Mouse (Mus musculus) thymus, adult 2 months (tissue): ENCODE measurements around the gene 1700034I23Rik. TPM values are rescaled to one million over a fixed set of nuclear protein-coding genes. Genes with fewer than 3 reads are reported as not detected.
"Not testable (repeated sequence)": the region's sequence is repeated elsewhere in the genome, so short reads cannot be mapped to it uniquely, and the experiment has no call there.

ENCODE experiments used
- DNase-seq: peaks from one replicate; pipeline ENCODE4 v3.0.0; 2021
- H3K27ac ChIP-seq: fragments of 200-500 bp; 2 replicates; pipeline ENCODE4 v1.5.1; 2012; ENCODE audit warnings: low read length, control low read depth; ENCODE audit not compliant: control insufficient read depth, insufficient read depth
- H3K27me3 ChIP-seq: fragments of 200-500 bp; 2 replicates; pipeline ENCODE4 v1.6.1; 2012; ENCODE audit warnings: mild to moderate bottlenecking, low read length, moderate library complexity, mixed read lengths; ENCODE audit not compliant: control insufficient read depth, insufficient read depth
- H3K36me3 ChIP-seq: fragments of 200-500 bp; 2 replicates; pipeline ENCODE4 v1.6.1; 2012; ENCODE audit warnings: mild to moderate bottlenecking, low read length, moderate library complexity; ENCODE audit not compliant: control insufficient read depth, insufficient read depth
- H3K4me1 ChIP-seq: fragments of 200-500 bp; replicated peaks from 2 replicates; pipeline ENCODE4 v1.6.1; 2012; ENCODE audit warnings: low read length; ENCODE audit not compliant: control insufficient read depth, insufficient read depth
- H3K4me3 ChIP-seq: fragments of 200-500 bp; 2 replicates; pipeline ENCODE4 v1.5.1; 2012; ENCODE audit warnings: mild to moderate bottlenecking, low read length, control low read depth, moderate library complexity; ENCODE audit not compliant: control insufficient read depth, insufficient read depth
- CTCF ChIP-seq: fragments of 200-500 bp; IDR thresholded peaks from 2 replicates; pipeline ENCODE4 v1.5.1; 2012; ENCODE audit warnings: mild to moderate bottlenecking, control low read depth, low read length, moderate library complexity, borderline replicate concordance; ENCODE audit not compliant: control insufficient read depth, poor library complexity, insufficient read depth; ENCODE audit errors: extremely low read depth
- POLR2A ChIP-seq: fragments of 200-500 bp; IDR thresholded peaks from 2 replicates; pipeline ENCODE4 v1.6.1; 2012; ENCODE audit warnings: mild to moderate bottlenecking, low read length, control low read depth, moderate library complexity; ENCODE audit not compliant: control insufficient read depth, poor library complexity, insufficient read depth; ENCODE audit errors: extremely low read depth
- WGBS: fragments of 180-500 bp; shearing (Covaris S2); methylation state at CpG from one replicate; pipeline ENCODE4 v1.1.7; 2018; 5-methylcytosine and 5-hydroxymethylcytosine counted together
- polyA plus RNA-seq: library from polyadenylated mRNA; depleted of rRNA; stranded (reverse); fragments of >200 nt; gene quantifications from 2 replicates; pipeline ENCODE4 v1.2.3, GENCODE M21; 2012; rRNA removed

Gene 1700034I23Rik
- polyA plus RNA-seq, 1 experiment, result 0.04 TPM

DNA sequence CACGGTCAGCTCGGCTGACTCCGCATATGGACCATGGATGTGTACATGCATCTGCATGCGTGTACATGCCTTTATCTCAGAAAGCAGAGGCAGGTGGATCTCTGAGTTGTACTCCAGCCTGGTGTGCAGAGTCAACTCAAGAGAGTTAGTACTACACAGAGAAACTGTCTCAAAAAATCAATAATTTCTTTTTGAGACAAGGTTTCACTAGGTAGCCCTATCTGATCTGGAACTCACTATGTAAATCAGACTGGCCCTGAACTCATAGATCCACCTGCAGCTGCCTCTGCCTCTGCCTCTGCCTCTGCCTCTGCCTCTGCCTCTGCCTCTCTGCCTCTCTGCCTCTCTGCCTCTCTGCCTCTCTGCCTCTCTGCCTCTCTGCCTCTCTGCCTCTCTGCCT, 36.2 kb upstream of the 1700034I23Rik start:
- peaks cover 8% of the 10 kb centered on the region for H3K36me3 ChIP-seq
- no peak overlapping the region for H3K4me3 ChIP-seq
- no peak for TF ChIP-seq POLR2A
- no peak for TF ChIP-seq CTCF
- H3K27me3 ChIP-seq, result no peaks in the 10 kb centered on the region
- 99% methylated on average over 4 of the region's 4 CpGs for WGBS
- no peak overlapping the region for H3K27ac ChIP-seq
- no peaks in the 10 kb centered on the region for H3K4me1 ChIP-seq
- DNase-seq, result no peak

- no peak overlapping the region for H3K4me3 ChIP-seq
- H3K27ac ChIP-seq, result no peak overlapping the region
- H3K27me3 ChIP-seq, result no peaks in the 10 kb centered on the region
- peaks cover 8% of the 10 kb centered on the region for H3K36me3 ChIP-seq
- H3K4me1 ChIP-seq, result no peaks in the 10 kb centered on the region
- no peak for DNase-seq
- TF ChIP-seq CTCF, result no peak
- TF ChIP-seq POLR2A, result no peak
- WGBS, result 96% methylated on average over 5 of the region's 5 CpGs
Observed at GRCm38 (mm10) chr3:40938189-40938588, 35.8 kb upstream of the 1700034I23Rik start.

DNA sequence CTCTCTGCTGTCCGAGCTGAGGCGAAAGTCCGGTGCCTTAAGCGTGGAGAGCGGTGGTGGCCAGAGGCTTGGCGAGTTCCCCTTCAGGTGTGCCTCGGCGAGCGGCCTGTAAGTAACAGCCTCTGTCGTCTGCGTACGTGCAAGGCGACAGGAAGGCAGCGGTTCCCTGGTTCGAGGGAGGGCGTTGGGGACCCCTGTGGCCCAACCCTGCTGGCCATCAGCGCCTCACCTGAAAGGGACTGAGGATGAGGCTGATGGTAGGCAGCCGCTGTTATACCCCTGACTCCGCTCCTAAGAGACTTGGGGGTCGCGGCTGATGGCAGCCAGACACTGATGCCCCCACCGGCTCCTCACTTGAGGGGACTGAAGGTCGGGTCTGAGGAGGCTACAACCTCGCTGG, 8.0 kb downstream of the 1700034I23Rik start:
- H3K4me3 ChIP-seq, result peak overlapping the region; percentile 78
- WGBS, result 3% methylated on average over 21 of the region's 24 CpGs
- H3K36me3 ChIP-seq, H3K27ac ChIP-seq, H3K4me1 ChIP-seq, H3K27me3 ChIP-seq: not testable (repeated sequence)
- peak; percentile 44 for DNase-seq

DNA sequence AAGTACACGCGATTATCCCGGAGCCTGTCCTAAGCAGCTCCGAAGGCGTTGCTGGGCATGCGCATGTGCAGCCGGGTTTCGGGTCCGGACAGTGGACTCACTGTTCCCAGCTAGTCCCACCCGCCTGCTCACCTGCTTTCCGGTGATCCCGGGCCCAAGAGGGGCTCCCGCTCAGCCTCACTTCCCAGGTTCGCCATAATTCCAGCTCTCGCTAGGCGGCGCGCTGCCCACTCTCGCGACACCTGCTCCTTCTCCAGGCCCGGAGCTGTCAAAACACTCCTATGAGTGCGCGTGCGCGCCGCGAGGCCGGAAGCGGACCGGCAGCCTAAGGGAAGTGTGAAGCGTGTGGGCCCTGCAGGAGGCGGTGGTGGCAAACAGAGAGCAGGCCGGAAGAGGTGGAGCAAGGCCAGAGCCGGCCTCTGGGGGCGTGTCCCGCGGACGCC, 8.5 kb downstream of the 1700034I23Rik start:
- not testable (repeated sequence) for H3K27me3 ChIP-seq, H3K36me3 ChIP-seq, H3K27ac ChIP-seq, H3K4me1 ChIP-seq
- TF ChIP-seq POLR2A (0 out of 2 replicates have a peak, but pooled peaks have one; percentile 36), CTCF (peak; percentile 65; the same call in 1 of the 2 replicates)
- peak; percentile 98 for DNase-seq
- peak overlapping the region; percentile 92 for H3K4me3 ChIP-seq
- WGBS, result under 1% methylated on average over 38 of the region's 38 CpGs

- 94% methylated on average over 3 of the region's 3 CpGs for WGBS
- H3K4me3 ChIP-seq, DNase-seq, H3K27me3 ChIP-seq, H3K27ac ChIP-seq, H3K36me3 ChIP-seq, H3K4me1 ChIP-seq: not testable (repeated sequence)
Observed at GRCm38 (mm10) chr3:40853123-40853738, 49.1 kb downstream of the 1700034I23Rik start.

Other genes with a start within 250 kb of the 1700034I23Rik start
- 0.10 and 0.16 TPM in 2 replicates for gene Slc25a31, start 193.7 kb downstream of the 1700034I23Rik start, polyA plus RNA-seq
- 23.5 and 27.8 TPM in 2 replicates for gene Hspa4l, start 158.0 kb downstream of the 1700034I23Rik start, polyA plus RNA-seq
- 15.8 and 19.5 TPM in 2 replicates for gene Plk4, start 102.5 kb downstream of the 1700034I23Rik start, polyA plus RNA-seq
- 7.5 and 8.3 TPM in 2 replicates for gene Mfsd8, start 55.7 kb downstream of the 1700034I23Rik start, polyA plus RNA-seq
- 4.8 and 6.4 TPM in 2 replicates for gene Abhd18, start 55.6 kb downstream of the 1700034I23Rik start, polyA plus RNA-seq
- gene Larp1b, start 47.3 kb upstream of the 1700034I23Rik start, polyA plus RNA-seq, result 4.8 and 5.0 TPM in 2 replicates
- 11.2 and 12.6 TPM in 2 replicates for gene Pgrmc2, start 180.5 kb upstream of the 1700034I23Rik start, polyA plus RNA-seq